Mouse (Mus musculus) stomach, embryonic 14.5 days (tissue): ENCODE results near the gene Maff. TPM values are rescaled to one million over a fixed set of nuclear protein-coding genes. Genes with fewer than 3 reads are reported as not detected.

Experiments used
- ATAC-seq: fragments of 200-750 bp; cut with Nextera tagmentation; 2 replicates; pipeline ENCODE4 v1.8.0; 2017; ENCODE audit warnings: low read depth, moderate TSS enrichment; ENCODE audit not compliant: insufficient number of reproducible peaks, insufficient read depth, low FRiP score
- H3K27ac ChIP-seq: fragments of 300-500 bp; sonication (generic); 2 replicates; pipeline ENCODE4 v1.5.1; 2014; ENCODE audit warnings: mild to moderate bottlenecking, low read length, moderate library complexity, mixed read lengths
- H3K27me3 ChIP-seq: fragments of 300-500 bp; sonication (generic); 2 replicates; pipeline ENCODE4 v1.6.1; 2014; ENCODE audit warnings: low read length, control low read depth, mixed read lengths; ENCODE audit not compliant: control insufficient read depth, insufficient read depth
- H3K36me3 ChIP-seq: fragments of 300-500 bp; sonication (generic); 2 replicates; pipeline ENCODE4 v1.6.1; 2014; ENCODE audit warnings: mild to moderate bottlenecking, control low read depth, low read length, moderate library complexity, mixed read lengths; ENCODE audit not compliant: control insufficient read depth, insufficient read depth
- H3K4me1 ChIP-seq: fragments of 300-500 bp; sonication (generic); 2 replicates; pipeline ENCODE4 v1.6.1; 2014; ENCODE audit warnings: low read length, control low read depth, mixed read lengths; ENCODE audit not compliant: control insufficient read depth, insufficient read depth
- H3K4me2 ChIP-seq: fragments of 300-500 bp; sonication (generic); replicated peaks from 2 replicates; pipeline ENCODE4 v1.6.1; 2014; ENCODE audit warnings: low read depth, low read length, control low read depth
- H3K4me3 ChIP-seq: fragments of 300-500 bp; sonication (generic); 2 replicates; pipeline ENCODE4 v1.5.1; 2014; ENCODE audit warnings: low read depth, low read length, control low read depth
- H3K9ac ChIP-seq: fragments of 300-500 bp; sonication (generic); replicated peaks from 2 replicates; pipeline ENCODE4 v1.6.1; 2014; ENCODE audit warnings: low read depth, mild to moderate bottlenecking, control low read depth, low read length, moderate library complexity, mixed read lengths
- H3K9me3 ChIP-seq: fragments of 300-500 bp; sonication (generic); 2 replicates; pipeline ENCODE4 v1.6.1; 2016; ENCODE audit warnings: low read depth, low read length, control low read depth; ENCODE audit not compliant: control insufficient read depth
- WGBS: fragments of 180-500 bp; shearing (Covaris S2); extraction: QIAGEN DNeasy Blood & Tissue Kit; methylation state at CpG from one replicate; pipeline ENCODE4 v1.1.7; 2014; 5-methylcytosine and 5-hydroxymethylcytosine counted together
- polyA plus RNA-seq: library from polyadenylated mRNA; unstranded; fragments of >200 nt; fragmentation: Nextera tagmentation; extraction: Ambion mirVana; gene quantifications from 2 replicates; pipeline ENCODE4 v1.2.1, GENCODE M21; 2014

Maff gene
- polyA plus RNA-seq, 1 experiment from 2014 or later = 4.2 TPM

- H3K27ac ChIP-seq = peak overlapping the region; percentile 72; the same call in 1 of the 2 replicates
- no peaks in the 10 kb centered on the region for H3K27me3 ChIP-seq
- H3K4me2 ChIP-seq = no peak overlapping the region
- H3K36me3 ChIP-seq = no peaks in the 10 kb centered on the region
- no peak for ATAC-seq
- peaks cover 20% of the 10 kb centered on the region; the same call in 1 of the 2 replicates for H3K4me1 ChIP-seq
- WGBS = 49% methylated on average over 5 of the region's 5 CpGs
- no peaks in the 10 kb centered on the region for H3K9me3 ChIP-seq
- no peak overlapping the region for H3K9ac ChIP-seq
- H3K4me3 ChIP-seq = no peak overlapping the region
Observed at GRCm38 (mm10) chr15:79321733-79322190, 24.7 kb upstream of the Maff start.

DNA sequence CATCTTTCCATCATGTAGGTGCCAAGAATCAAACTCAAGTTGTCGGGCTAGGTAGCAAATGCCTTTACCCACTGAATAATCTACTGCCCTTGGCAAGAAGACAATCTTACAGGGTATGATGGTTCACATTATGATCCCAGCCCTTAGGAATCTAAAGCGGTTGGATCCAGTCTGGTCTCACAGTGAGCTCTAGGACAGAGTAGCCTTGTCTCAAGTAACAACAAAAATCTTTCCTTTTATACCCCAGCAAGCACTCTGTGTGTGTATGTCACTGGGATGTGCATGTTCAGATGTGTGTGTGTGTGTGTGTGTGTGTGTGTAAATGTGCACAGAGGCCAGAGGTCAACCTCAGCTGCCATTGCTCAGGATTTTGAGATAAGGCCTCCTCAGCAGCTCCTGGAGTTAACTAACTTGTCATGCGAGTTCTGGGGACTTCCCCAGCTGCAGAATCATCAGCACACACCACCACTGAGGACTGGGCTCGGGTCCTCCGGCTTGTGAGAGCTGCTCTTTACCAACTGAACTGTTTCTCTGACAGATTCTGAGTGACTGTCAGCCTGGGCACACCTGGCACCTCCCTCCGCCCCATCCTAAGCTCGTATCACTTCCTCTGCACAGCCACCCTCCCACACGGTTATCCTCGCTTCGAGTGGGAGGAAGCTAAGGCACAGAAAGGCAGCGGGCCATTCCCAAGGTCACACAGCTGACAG is 24.0 kb upstream of the Maff start:
- WGBS = 48% methylated on average over 11 of the region's 11 CpGs
- H3K4me3 ChIP-seq = no peak overlapping the region
- ATAC-seq = no peak
- H3K9me3 ChIP-seq = no peaks in the 10 kb centered on the region
- no peak overlapping the region for H3K9ac ChIP-seq
- H3K4me1 ChIP-seq = peaks cover 24% of the 10 kb centered on the region; the same call in 1 of the 2 replicates
- H3K36me3 ChIP-seq = no peaks in the 10 kb centered on the region
- H3K4me2 ChIP-seq = no peak overlapping the region
- no peaks in the 10 kb centered on the region for H3K27me3 ChIP-seq
- H3K27ac ChIP-seq = peak overlapping the region; percentile 72; the same call in 1 of the 2 replicates

GRCm38 (mm10) chr15:79322991-79323790 is 23.2 kb upstream of the Maff start:
- Histone ChIP-seq H3K27me3 (no peaks in the 10 kb centered on the region), H3K9me3 (no peaks in the 10 kb centered on the region), H3K4me1 (peaks cover 25% of the 10 kb centered on the region; the same call in 1 of the 2 replicates), H3K27ac (peak overlapping the region; percentile 72; the same call in 1 of the 2 replicates), H3K36me3 (no peaks in the 10 kb centered on the region), H3K9ac (no peak overlapping the region), H3K4me2 (no peak overlapping the region), H3K4me3 (no peak overlapping the region)
- WGBS = 73% methylated on average over 6 of the region's 6 CpGs
- no peak for ATAC-seq

- 77% methylated on average over 4 of the region's 4 CpGs for WGBS
- Histone ChIP-seq H3K4me2 (no peak overlapping the region), H3K9me3 (no peaks in the 10 kb centered on the region), H3K27me3 (no peaks in the 10 kb centered on the region), H3K4me3 (no peak overlapping the region), H3K27ac (no peak overlapping the region; the same call in 1 of the 2 replicates), H3K36me3 (no peaks in the 10 kb centered on the region), H3K4me1 (peaks cover 25% of the 10 kb centered on the region; the same call in 1 of the 2 replicates), H3K9ac (no peak overlapping the region)
- ATAC-seq = no peak
Observed at GRCm38 (mm10) chr15:79323791-79324155, 22.6 kb upstream of the Maff start.

- Histone ChIP-seq H3K4me1 (peaks cover 25% of the 10 kb centered on the region; the same call in 1 of the 2 replicates), H3K4me2 (no peak overlapping the region), H3K9me3 (no peaks in the 10 kb centered on the region), H3K27me3 (no peaks in the 10 kb centered on the region), H3K4me3 (no peak overlapping the region), H3K9ac (no peak overlapping the region), H3K27ac (no peak overlapping the region; the same call in 1 of the 2 replicates), H3K36me3 (no peaks in the 10 kb centered on the region)
- ATAC-seq = no peak
- 79% methylated on average over 3 of the region's 3 CpGs for WGBS
Observed at GRCm38 (mm10) chr15:79324373-79324772, 22.0 kb upstream of the Maff start.

GRCm38 (mm10) chr15:79325742-79326141 is 20.7 kb upstream of the Maff start:
- no peak for ATAC-seq
- Histone ChIP-seq H3K36me3 (no peaks in the 10 kb centered on the region), H3K9ac (no peak overlapping the region), H3K4me2 (no peak overlapping the region), H3K4me3 (no peak overlapping the region), H3K27ac (peak overlapping the region; percentile 52), H3K9me3 (no peaks in the 10 kb centered on the region), H3K4me1 (peaks cover 25% of the 10 kb centered on the region; the same call in 1 of the 2 replicates), H3K27me3 (no peaks in the 10 kb centered on the region)
- WGBS = 46% methylated on average over 3 of the region's 3 CpGs

DNA sequence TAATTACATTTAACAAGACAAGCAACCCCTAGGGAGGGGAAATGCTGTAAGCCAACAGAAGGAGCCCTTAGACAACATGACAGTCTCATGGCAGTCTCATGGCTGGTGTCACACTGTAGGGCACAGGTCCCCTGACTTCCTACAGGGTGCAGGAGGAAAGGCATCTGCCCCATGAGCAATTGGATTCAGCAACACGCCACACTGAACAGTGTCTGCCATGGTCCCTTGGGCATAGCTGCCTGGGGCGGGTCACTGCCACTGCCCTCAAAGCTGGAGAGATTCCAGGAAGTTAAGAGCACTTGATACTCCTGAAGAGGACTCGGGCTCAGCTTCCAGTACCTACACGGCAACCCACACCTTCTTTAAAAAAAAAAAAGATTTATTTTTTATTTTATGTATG is 20.2 kb upstream of the Maff start:
- no peak overlapping the region for H3K9ac ChIP-seq
- WGBS = 68% methylated on average over 4 of the region's 4 CpGs
- H3K4me2 ChIP-seq = peak overlapping the region; percentile 81; the same call in 1 of the 2 replicates
- ATAC-seq = no peak
- H3K4me3 ChIP-seq = no peak overlapping the region
- peak overlapping the region; percentile 56; the same call in 1 of the 2 replicates for H3K27ac ChIP-seq
- H3K36me3 ChIP-seq = no peaks in the 10 kb centered on the region
- H3K9me3 ChIP-seq = no peaks in the 10 kb centered on the region
- peaks cover 25% of the 10 kb centered on the region; the same call in 1 of the 2 replicates for H3K4me1 ChIP-seq
- H3K27me3 ChIP-seq = no peaks in the 10 kb centered on the region
